Mouse (Mus musculus) monocyte, adult 2 months (primary cell): Measurements from ENCODE around the gene 2210010C04Rik.
A peak's percentile ranks its signal among the peaks of the same experiment; 100 is the strongest.

Experiments
- DNase-seq, 2 experiments: peaks; one replicate each; pipeline ENCODE4 v3.0.0; 2022; ENCODE audit warnings: low spot score in 2 of 2, low read depth in 1 of 2

Gene 2210010C04Rik

DNA sequence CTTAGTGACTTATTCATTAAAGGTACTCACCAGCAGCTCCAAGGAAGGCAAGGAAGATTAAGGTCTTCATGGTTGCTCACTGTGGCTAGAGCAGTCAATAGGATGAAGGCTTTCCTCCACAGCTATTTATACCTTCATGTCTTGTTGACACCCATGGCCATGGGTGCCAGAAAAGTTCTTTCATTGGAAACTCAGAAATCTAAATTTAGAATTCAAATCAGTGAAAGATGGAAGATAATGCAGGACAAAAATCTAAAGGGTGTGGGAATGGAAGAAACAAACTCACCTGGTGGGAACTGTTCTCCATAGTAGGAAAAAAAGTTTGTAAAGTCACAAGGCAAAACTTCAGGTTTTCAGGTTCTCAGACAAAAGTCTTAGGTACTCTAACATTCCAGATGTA, at the start of gene 2210010C04Rik:
2210010C04Rik (minus strand) TSS at position 101 of the 400 bp plus-strand sequence.
- no peak for DNase-seq

DNA sequence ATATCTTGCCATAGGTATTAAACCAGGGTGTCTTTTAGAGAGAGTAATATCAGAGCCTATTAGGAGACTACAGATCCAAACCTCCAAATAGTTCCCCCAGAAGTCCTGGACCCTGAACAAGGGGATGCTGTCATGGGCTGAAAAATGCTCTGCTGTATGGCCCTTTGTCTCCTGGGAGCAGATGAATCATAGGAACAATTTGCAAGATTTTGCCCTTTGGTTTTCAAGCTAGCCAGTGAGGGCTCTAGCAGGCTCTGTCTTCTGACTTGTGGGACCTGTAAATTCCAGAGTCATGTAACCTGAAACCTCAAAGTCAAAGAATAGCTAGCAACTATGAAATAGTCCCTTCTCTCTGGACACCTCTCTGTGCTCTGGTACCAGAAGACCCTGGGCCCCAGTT, 44.8 kb upstream of the 2210010C04Rik start:
- DNase-seq, result no peak

DNA sequence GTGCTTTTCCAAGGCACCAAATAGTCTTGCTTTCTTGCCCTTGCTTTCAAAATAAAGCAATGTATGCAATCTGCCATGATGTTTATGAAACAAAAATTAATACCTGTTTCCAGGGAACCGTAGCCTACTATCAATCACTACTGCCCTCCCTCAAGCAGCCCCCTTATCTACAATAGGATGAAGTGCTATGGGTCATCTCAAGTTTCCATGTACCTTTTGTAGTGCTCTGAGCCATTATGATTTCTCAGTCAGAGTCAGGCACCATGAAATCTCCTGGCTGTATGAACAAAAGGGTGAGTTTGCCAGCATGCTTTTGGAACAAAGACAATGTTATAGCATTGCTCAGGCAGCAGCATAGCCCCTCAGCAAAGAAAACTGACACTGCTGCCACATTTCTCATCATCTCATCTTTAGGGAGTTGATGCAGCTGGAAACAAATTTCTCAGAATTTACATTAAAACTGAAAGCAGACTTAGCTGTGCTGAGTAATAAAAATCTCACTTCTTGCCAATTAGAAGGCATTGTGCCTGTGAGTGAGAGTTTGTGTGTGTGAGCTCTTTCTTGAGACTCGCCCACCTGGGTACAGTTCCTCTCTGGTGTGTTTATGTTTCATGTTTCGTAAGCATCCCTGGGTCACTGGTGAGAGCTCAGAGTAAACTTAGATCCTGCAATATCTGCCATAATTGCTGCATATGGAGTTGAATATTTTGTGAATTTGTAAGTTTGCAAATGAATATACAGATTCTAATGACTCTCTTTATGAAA, 43.4 kb upstream of the 2210010C04Rik start:
- no peak for DNase-seq

DNA sequence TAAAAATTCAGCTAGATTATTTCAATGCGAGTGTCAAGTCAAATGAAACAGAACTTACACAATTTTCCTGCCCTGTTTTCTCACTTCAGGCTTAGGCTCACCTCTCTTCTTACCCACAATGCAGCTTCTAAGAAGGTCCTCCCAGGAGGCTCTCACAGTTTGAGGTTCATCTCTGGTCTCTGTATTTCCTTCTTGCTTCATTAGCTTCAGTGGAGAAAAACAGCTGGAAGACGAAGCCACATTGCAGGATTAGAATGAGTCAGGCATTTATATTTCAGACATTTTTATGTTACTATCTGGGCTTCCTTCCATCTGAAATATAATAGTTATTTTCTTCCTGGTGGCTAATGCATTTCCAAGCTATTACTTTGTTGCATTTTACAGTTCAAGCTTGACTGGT, 40.4 kb upstream of the 2210010C04Rik start:
- no peak for DNase-seq

DNA sequence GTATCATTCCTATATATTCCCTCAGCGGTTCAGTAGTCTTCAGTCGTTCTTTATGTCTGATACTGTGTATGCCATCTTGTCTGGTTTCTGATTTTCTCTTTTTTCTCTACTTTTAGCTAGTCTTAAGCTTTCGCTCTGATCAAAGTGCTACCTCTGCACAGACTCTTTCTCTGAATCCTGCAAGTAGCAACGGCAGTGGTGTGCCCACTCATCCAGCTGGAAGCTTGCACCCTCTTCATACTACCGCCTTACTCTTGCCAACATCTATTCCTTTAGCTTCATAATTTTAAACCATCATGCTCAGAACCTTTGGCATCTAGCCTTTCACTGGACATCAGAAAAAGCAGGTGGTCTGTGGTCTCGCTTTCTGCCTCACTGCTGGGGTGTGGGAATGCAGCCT, 28.0 kb upstream of the 2210010C04Rik start:
- DNase-seq, result no peak

DNA sequence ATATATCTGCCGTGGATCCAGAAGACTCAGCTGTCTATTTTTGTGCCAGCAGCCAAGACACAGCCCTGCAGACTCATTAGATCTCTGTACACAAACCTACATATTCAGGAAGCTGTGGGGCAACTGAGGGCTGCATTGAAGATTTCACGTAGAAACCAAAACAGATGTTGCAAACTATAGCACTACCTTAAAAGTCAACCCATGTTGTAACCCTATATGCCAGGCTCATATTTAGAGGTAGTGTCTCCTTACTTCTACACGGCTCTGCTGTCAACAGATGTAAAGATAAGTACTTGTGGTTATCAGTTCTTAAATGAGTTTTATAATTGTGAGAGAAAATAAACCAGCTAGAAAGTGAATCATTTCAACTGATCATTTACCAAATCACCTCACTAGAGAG, 27.4 kb upstream of the 2210010C04Rik start:
- no peak for DNase-seq

- DNase-seq, result no peak
These were observed 26.8 kb upstream of the 2210010C04Rik start for GRCm38 (mm10) chr6:41062081-41062480.

DNA sequence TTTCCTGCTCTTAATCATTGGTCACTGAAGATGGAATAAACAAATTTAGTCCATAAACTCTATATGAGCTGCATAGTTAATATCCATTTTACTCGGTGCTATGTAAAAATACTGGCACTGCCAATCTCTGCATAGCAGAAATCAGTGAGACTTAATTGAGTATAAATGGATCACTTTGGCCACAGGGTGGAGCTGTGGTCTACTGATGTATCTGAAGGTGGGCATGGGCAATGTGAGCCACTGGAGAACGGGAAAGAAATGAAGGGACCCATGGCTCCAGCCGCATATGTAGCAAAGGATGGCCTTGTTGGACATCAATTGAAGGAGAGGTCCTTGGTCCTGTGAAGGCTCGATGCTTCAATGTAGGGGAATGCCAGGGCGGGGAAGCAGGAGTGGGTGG, 25.8 kb upstream of the 2210010C04Rik start:
- DNase-seq, result no peak

- DNase-seq, result no peak
These were observed 22.3 kb upstream of the 2210010C04Rik start for GRCm38 (mm10) chr6:41057653-41058052.

DNA sequence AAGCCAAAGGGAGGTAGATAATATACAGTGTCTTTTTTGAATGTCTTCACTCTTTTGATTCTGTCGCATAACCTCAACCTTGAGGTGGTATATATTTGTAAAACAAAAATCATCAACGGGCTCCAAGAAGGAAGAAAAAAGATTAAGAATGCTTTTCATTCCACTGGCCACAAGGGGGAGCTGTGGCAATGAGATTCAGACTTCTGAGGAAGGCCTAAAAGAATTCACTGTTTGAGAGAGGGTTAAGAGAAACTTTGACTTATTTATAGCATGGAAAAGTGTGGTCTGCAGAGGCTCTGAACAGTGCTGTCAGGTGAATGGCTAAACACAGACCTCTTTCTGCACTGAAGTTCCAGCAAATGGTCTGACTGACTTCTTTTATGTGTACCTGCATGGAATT, 20.3 kb upstream of the 2210010C04Rik start:
- DNase-seq, result peak in 1 of 2 experiments; percentile 6

GRCm38 (mm10) chr6:41054379-41054778, 19.1 kb upstream of the 2210010C04Rik start:
- no peak for DNase-seq

DNA sequence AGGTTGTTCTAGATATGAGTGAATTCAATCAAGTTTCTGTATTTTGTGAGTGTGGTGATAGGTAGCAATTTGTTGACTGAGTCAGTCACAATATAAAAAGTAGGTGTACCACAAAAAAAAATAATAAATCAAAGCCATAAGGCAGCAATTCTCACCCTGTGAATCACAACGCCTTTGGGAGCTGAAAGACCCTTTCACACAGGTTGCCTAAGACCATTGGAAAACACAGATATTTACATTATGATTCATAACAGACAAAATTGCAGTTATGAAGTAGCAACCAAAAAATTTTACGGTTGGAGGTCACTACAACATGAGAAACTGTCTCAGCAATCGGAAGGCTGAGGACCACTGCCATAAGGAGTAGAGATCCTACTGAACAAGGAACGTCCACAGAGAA, 16.5 kb upstream of the 2210010C04Rik start:
- DNase-seq, result no peak

GRCm38 (mm10) chr6:41048602-41049001, 13.3 kb upstream of the 2210010C04Rik start:
- DNase-seq, result no peak

DNA sequence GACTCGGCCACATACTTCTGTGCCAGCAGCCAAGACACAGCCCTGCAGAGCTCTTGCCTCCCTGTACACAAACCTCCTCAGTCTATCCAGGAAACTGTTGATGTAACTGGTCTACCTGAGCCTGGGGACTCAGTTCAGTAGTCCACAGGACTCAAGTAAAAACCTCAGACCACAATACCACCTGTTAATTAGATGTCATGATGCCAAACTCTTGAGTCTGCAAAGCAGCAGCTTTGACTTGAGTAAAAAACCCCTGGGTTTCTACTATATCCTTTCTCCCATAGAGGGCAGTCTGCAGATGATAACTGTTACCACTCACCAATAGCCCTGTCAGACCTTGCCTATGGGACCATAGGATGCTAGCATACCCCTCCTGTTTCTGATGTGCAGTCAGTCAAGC, 12.7 kb upstream of the 2210010C04Rik start:
- DNase-seq, result no peak

- DNase-seq, result no peak
These were observed 11.9 kb upstream of the 2210010C04Rik start for GRCm38 (mm10) chr6:41047202-41047601.

- DNase-seq, result no peak
These were observed 11.2 kb upstream of the 2210010C04Rik start for GRCm38 (mm10) chr6:41046553-41046952.

- DNase-seq, result no peak
These were observed 9.4 kb upstream of the 2210010C04Rik start for GRCm38 (mm10) chr6:41044753-41045152.

DNA sequence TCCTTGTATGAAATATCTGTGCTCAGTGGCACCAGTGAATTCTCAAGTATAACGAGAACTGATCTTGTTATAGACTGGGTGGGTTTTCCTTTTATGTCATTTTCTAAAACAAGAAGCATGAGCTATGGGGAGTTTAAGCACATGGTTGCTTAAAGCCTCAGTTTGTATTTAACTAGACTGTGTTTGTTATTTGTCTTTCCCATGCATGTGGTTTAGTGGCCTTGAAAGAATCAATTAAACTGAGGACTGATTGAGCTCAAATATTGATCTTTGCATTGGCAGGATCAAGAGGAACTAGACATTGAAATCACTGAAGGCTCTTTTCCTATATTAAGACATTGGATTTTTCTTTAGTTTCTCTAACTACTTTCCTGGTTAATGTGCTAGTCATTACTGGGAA, 9.0 kb upstream of the 2210010C04Rik start:
- no peak for DNase-seq

DNA sequence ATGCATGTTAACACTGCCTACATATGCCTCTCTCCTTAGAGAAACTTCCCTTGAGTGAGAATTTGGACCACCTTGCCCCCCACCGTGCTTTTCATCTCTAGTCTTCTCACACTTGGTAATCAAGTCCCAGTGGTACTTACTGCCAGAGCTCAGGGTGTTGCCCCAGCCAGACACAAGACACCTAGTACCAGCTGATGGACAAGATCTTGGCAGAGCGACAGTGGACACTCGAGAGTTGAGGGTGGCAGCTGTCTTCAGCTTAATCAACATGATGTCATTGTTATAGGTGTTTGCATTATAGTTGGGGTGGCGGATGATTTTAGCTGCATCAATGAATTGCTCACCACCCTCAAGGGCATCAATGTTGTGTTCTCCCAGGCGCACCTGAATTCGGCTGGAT, 2.5 kb downstream of the 2210010C04Rik start:
- DNase-seq, result no peak

DNA sequence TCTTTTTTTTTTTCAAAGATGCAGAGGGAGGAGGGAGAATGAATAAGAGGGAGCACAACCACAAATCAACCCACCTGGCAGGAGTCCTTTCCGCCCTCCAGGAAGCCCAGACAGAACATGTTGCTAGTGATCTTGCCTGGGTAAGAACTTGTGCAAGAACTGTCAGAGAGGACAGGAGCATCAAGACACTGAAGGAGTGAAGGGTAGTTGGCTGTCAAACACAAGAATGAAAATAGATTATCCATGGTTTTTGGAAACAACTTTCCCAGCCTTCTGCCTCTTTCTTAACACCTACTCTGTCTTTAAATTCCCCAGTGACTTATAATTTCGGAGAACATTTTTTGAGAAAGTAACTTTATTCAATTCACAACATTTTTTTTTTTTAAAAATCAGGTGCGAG, 3.1 kb downstream of the 2210010C04Rik start:
- DNase-seq, result no peak

DNA sequence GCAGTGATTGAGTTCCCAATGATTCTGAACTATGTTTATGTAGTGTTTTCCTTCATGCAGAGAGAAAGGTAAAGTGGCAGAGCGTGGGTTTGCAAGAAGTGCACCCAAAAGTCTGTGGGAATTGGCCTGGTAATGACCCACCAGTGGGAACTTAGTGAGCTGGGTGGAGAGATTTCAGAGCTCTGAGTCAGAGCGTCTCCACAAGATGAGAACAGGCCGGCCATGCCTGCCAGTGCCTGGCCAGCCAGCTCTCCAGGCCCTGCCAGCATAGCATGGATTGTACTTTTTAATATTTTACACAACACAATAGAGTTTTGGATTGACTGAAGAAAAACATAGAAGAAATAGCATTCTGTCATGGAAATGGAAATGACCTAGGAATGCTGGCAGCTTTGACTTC, 4.5 kb downstream of the 2210010C04Rik start:
- DNase-seq, result no peak

- DNase-seq, result no peak
These were observed 8.3 kb downstream of the 2210010C04Rik start for GRCm38 (mm10) chr6:41027053-41027452.
